Mouse (Mus musculus) kidney, adult 2 months (tissue): ENCODE results near the gene Manea.

Source experiments
- CTCF ChIP-seq: fragments of 200-500 bp; conservative IDR thresholded peaks from 2 replicates; pipeline ENCODE4 v1.5.1; 2011; ENCODE audit warnings: low read depth, mild to moderate bottlenecking, control low read depth, low read length, moderate library complexity, mixed read lengths; ENCODE audit not compliant: insufficient read depth, insufficient read length
- POLR2A ChIP-seq: fragments of 200-500 bp; IDR thresholded peaks from one replicate; pipeline ENCODE4 v1.6.1; 2011; ENCODE audit warnings: low read depth, low read length, control low read depth

- no peak for TF ChIP-seq POLR2A
- no peak for TF ChIP-seq CTCF
Measured at GRCm38 (mm10) chr4:26345080-26345479, 1.6 kb downstream of the Manea start.
